Comparison of ENCODE assay signal across 8 mouse cellular contexts in the genomic region with DNA sequence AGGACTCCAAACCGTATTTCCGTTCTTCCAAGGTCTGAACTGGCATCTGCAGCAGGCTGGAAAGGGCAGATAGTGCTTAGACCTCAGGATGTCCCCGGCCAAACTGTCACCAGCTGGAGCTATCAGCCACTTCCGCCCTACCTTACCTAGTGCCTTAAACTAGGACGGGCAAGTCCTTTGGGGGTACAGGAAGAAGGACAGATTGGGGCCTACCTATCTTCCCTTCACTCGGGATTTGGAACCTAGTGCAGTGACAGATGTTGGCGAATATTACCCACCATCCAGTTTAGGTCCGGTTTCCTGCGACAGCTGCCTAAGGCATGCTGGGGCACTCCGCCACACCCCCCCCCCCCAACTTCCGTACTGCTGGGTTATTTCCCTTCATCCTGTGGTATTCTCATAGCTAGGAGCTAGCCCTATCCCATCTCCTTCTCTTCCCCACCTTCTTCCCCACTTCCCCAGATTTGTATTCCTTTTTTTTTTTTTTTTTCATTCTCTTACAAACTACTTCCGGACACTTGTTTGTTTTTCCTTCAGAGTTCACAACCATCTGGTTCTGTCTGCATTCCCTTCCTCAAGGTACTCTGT. TPM values are rescaled to one million over a fixed set of nuclear protein-coding genes. Genes with fewer than 3 reads are reported as not detected.
DNase-seq lines count a peak whose midpoint lies in the region; ATAC-seq lines count a peak whose summit lies in the region.

Gene Efcab8, plus strand, starts transcription at position 538 of the 588 bp plus-strand sequence.

- H3K9me3 ChIP-seq in limb, embryonic 11.5 days (ENCODE audit: control insufficient read depth, low read length) = no peaks in the 10 kb centered on the region

- peak within 1 kb of the TSS; percentile 27; the same call in 1 of the 2 replicates for H3K9ac ChIP-seq in limb, embryonic 11.5 days (ENCODE audit: low read length)

- WGBS in limb, embryonic 11.5 days = 55% methylated on average over 12 of the region's 12 CpGs

- H3K4me1 ChIP-seq in limb, embryonic 11.5 days (ENCODE audit: control insufficient read depth, insufficient read depth, low read length) = peaks cover 4% of the 10 kb centered on the region; the same call in 1 of the 2 replicates

- peak within 1 kb of the TSS; percentile 17; the same call in 1 of the 2 replicates for H3K4me3 ChIP-seq in limb, embryonic 11.5 days (ENCODE audit: low read depth, low read length)

- peak within 1 kb of the TSS; percentile 52 for H3K4me2 ChIP-seq in limb, embryonic 11.5 days (ENCODE audit: low read depth, severe bottlenecking)

- no peak within 1 kb of the TSS for H3K27ac ChIP-seq in limb, embryonic 11.5 days (replicated peaks; ENCODE audit: low read depth, low read length)

- DNase-seq in kidney, postnatal 36 days = peak; percentile 4 to 9
- DNase-seq in kidney, adult 11 months = no peak
- no peak for DNase-seq in limb, embryonic 11.5 days (ENCODE audit: low spot score)
- no peak for DNase-seq in adrenal gland, postnatal 25 days
- no peak for DNase-seq in layer of hippocampus, adult 9-11 months
- DNase-seq in testis, postnatal 14 days (ENCODE audit: low spot score) = no peak

- no peaks in the 10 kb centered on the region for H3K36me3 ChIP-seq in limb, embryonic 11.5 days (ENCODE audit: control insufficient read depth, insufficient read depth, low read length)

- peak; percentile 7 for ATAC-seq in erythroid progenitor cell, adult 5-6 weeks (replicated peaks; ENCODE audit: low FRiP score, poor library complexity, severe bottlenecking)
- 0 out of 2 replicates have a peak, but pooled peaks have one; percentile 22 for ATAC-seq in limb, embryonic 11.5 days (ENCODE audit: insufficient number of reproducible peaks, low FRiP score, low TSS enrichment, low read depth)
- peak; percentile 23 for ATAC-seq in monocyte, adult 5-6 weeks (replicated peaks; ENCODE audit: insufficient number of reproducible peaks, low FRiP score, low TSS enrichment, poor library complexity, severe bottlenecking)

- H3K27me3 ChIP-seq in limb, embryonic 11.5 days (ENCODE audit: control insufficient read depth, insufficient read depth, low read length) = no peaks in the 10 kb centered on the region

RNA-seq across cellular contexts. Expression of gene Efcab8, which starts in this region (rescaled TPM):
- total RNA-seq in erythroid progenitor cell, adult 5-6 weeks (2015; ENCODE audit: low replicate concordance) = not detected in 2 replicates
- total RNA-seq in erythroid progenitor cell, adult 5-6 weeks (2017; ENCODE audit: low replicate concordance) = 0.51 TPM in 1 of 2 replicates, not detected in the other
- polyA plus RNA-seq in limb, embryonic 11.5 days (2014; fragmentation: Nextera tagmentation; extraction: Ambion mirVana) = not detected in 2 replicates
- 0.29 TPM in 1 of 3 replicates, not detected in the others for total RNA-seq in monocyte, adult 5-6 weeks (2017)
- total RNA-seq in adrenal gland, postnatal 25 days (2021) = 0.27 TPM in 1 of 2 replicates, not detected in the other

Comparison
In these comparisons a context has a peak if more than half of its experiments do, and no peak if none do; other contexts are left out.
1. DNase-seq: peak in kidney, postnatal 36 days (2 of 2); none in kidney, adult 11 months (single experiment), limb, embryonic 11.5 days (single experiment), adrenal gland, postnatal 25 days (single experiment), layer of hippocampus, adult 9-11 months (single experiment) and testis, postnatal 14 days (single experiment).
2. Peak in ATAC-seq in erythroid progenitor cell, adult 5-6 weeks; RNA of the gene not detected or under 1 TPM.
3. Peak in ATAC-seq, H3K4me3 ChIP-seq, H3K9ac ChIP-seq and H3K4me2 ChIP-seq in limb, embryonic 11.5 days; RNA of the gene not detected or under 1 TPM.
4. Peak in ATAC-seq in monocyte, adult 5-6 weeks; RNA of the gene not detected or under 1 TPM.
5. Peak in every context shown above with its lines, with median percentiles within 50 percentile points of each other: ATAC-seq.